ENCODE assay signal across 9 mouse cellular contexts in genomic region chr1:159396515-159396914, GRCm38 (mm10).
DNase-seq lines count a peak whose midpoint lies in the region; ATAC-seq lines count a peak whose summit lies in the region.
"Had no signal": no experiment of that assay in that cellular context is flagged by ENCODE, and none has a peak within 500 bp of the region (broad histone marks: within the 10 kb centered on the region; RNA-seq: fewer than 3 reads in every experiment).

No protein-coding gene starts in this region.

- H3K36me3 ChIP-seq in heart, embryonic 16.5 days (ENCODE audit: control insufficient read depth, insufficient read depth), result no peaks in the 10 kb centered on the region

- H3K27ac ChIP-seq in heart, embryonic 16.5 days (ENCODE audit: low read length), result no peak overlapping the region
- H3K27ac ChIP-seq: macrophage had no signal

- no peaks in the 10 kb centered on the region for H3K9me3 ChIP-seq in heart, embryonic 16.5 days (replicated peaks; ENCODE audit: control insufficient read depth, low read length)

- 9% methylated on average over 9 of the region's 9 CpGs for WGBS in heart, embryonic 16.5 days

- H3K27me3 ChIP-seq in heart, embryonic 16.5 days (ENCODE audit: control insufficient read depth, insufficient read depth, low read length), result no peaks in the 10 kb centered on the region

- DNase-seq in adrenal gland, adult 18-20 months (ENCODE audit: low spot score in 2 of 2), result peak; percentile 36 to 37
- no peak for DNase-seq in adrenal gland, adult 8-10 months
- DNase-seq in adrenal gland, postnatal 14 days, result peak; percentile 56
- peak; percentile 65 for DNase-seq in embryo, embryonic 9.5 days (ENCODE audit: extremely low spot score)
- peak; percentile 52 to 65 for DNase-seq in kidney, postnatal 4 days
- DNase-seq in lung, postnatal 36 days, result peak; percentile 27
- DNase-seq in right cerebral cortex, postnatal 14 days, result peak; percentile 50

- H3K4me3 ChIP-seq in heart, embryonic 16.5 days (ENCODE audit: low read length), result peak overlapping the region; percentile 23

- no peak for ATAC-seq in heart, embryonic 16.5 days (replicated peaks; ENCODE audit: extremely low read depth, insufficient read depth, low FRiP score)

- no peaks in the 10 kb centered on the region for H3K4me1 ChIP-seq in heart, embryonic 16.5 days (ENCODE audit: control insufficient read depth, insufficient read depth, low read length)

- no peak overlapping the region for H3K9ac ChIP-seq in heart, embryonic 16.5 days (ENCODE audit: low read length)

- peak overlapping the region; percentile 58 for H3K4me2 ChIP-seq in heart, embryonic 16.5 days (ENCODE audit: low read depth, low read length)
